Mouse (Mus musculus): ENCODE measurements around the gene Adamtsl2. TPM values are rescaled to one million over a fixed set of nuclear protein-coding genes. Genes with fewer than 3 reads are reported as not detected.

The Adamtsl2 gene
- not detected in 2 replicates for total RNA-seq (2023)

DNA sequence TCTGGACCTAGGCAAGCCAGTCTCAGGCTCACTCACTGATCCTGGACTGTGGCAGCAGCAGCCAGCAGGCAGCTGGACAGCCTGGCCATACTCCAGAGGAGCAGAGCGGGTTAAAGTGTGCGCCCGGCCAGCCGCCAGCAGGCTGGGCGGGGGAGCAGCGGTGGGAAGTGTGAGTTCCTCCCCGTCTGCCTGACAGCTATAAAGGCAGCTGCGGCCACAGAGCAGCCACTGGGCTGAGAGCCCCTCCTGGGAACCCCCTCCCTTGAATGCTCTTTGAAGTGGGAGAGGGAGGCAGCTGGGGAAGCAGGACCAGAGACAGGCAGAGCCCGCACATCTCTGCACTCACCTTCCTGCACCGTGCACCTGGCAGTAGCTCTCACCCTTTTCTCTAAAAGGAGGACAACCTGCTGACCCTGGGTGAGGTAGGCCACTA lies at the start of gene Adamtsl2:
Adamtsl2 (plus strand) TSS at position 228 of the 433 bp plus-strand sequence.

DNA sequence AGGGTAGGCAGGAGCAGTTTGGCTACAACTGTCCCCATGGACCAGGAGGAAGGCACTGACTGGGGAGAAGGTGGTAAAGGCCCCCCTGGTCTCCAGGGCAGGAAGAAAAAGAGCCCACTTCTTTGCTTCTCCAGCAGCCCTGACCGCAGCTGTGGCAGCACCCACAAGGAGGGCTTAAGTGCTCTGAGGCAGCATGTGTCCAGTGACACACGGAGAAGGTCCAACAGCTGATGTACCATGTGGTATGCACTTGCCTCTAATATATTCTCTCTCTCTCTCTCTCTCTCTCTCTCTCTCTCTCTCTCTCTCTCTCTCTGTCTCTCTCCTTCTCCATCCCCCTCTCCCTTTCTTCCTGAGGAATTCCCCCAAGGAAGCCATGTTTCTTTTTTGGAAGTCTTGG lies 7.2 kb upstream of the Adamtsl2 start, which contains the start of gene Mymk:
Mymk (minus strand) TSS at position 202 of the 400 bp plus-strand sequence.

DNA sequence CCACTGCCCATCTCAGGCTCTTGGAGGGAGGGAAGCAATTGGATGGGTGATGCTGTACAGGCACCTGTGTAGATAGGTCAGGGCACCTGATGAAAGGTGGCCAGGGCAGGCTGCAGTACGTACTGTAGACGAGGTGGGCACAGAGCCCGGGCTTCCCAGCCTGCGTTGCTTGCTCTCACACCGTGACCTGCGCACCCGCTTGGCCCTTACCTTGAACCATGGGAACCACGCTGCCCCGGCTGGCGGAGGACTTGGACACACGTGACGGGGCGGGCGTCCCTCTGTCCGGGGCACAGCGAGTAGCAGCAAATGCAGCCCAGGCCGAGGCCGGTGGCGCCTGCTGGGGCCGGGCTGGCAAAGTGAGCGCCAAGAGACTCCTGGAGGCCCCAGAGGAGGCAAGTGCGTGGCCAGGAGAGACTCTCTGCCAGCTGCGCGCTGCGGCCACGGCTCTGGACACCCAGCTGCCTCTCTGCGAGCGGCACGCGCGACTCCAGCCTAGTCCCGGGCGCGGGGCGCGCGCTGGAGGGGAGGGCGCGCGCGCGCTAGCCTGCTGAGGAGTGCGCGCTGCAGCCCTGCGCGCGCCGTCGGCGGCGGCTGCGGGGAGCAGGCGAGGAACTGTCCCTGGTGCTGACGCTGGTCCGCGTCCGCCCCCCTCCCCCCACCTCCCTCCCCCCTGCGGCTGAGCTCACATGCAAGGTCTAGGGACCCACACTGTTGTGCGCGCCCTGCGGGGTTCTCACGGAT lies 62.9 kb downstream of the Adamtsl2 start, which contains the start of gene Fam163b:
Fam163b (minus strand) TSS at position 542 of the 744 bp plus-strand sequence.

Other genes with a start within 250 kb of the Adamtsl2 start
- gene Abo, start 214.4 kb upstream of the Adamtsl2 start, total RNA-seq (2023): not detected in 2 replicates
- gene Surf6, start 176.5 kb upstream of the Adamtsl2 start, total RNA-seq (2023): 14.8 and 15.0 TPM in 2 replicates
- gene Med22, start 168.7 kb upstream of the Adamtsl2 start, total RNA-seq (2023): 28.6 and 44.3 TPM in 2 replicates
- 278 and 308 TPM in 2 replicates for gene Rpl7a, start 168.6 kb upstream of the Adamtsl2 start, total RNA-seq (2023)
- gene Surf2, start 163.0 kb upstream of the Adamtsl2 start, total RNA-seq (2023): 8.1 and 14.7 TPM in 2 replicates
- gene Surf1, start 162.8 kb upstream of the Adamtsl2 start, total RNA-seq (2023): 47.7 and 59.3 TPM in 2 replicates
- gene Surf4, start 145.5 kb upstream of the Adamtsl2 start, total RNA-seq (2023): 105 and 127 TPM in 2 replicates
- 0.51 TPM in 1 of 2 replicates, not detected in the other for gene Stkld1, start 145.3 kb upstream of the Adamtsl2 start, total RNA-seq (2023)
- 34.3 TPM in 2 replicates for gene Rexo4, start 115.0 kb upstream of the Adamtsl2 start, total RNA-seq (2023)
- gene Adamts13, start 106.0 kb upstream of the Adamtsl2 start, total RNA-seq (2023): not detected in 2 replicates
- 10.4 and 12.2 TPM in 2 replicates for gene Cacfd1, start 69.5 kb upstream of the Adamtsl2 start, total RNA-seq (2023)
- gene Slc2a6, start 51.4 kb upstream of the Adamtsl2 start, total RNA-seq (2023): 131 and 148 TPM in 2 replicates
- gene Mymk, start 7.2 kb upstream of the Adamtsl2 start, total RNA-seq (2023): not detected in 2 replicates
- gene Fam163b, start 63.1 kb downstream of the Adamtsl2 start, total RNA-seq (2023): not detected in 2 replicates
- not detected in 2 replicates for gene Dbh, start 85.9 kb downstream of the Adamtsl2 start, total RNA-seq (2023)
- gene Sardh, start 169.0 kb downstream of the Adamtsl2 start, total RNA-seq (2023): 0.57 TPM in 1 of 2 replicates, not detected in the other

All from neutrophil, adult 65 days (primary cell).